Mouse (Mus musculus) brain, embryonic 14.5 days (tissue): ENCODE results near the gene Tbx22.

ENCODE experiments used
- CTCF ChIP-seq: fragments of 200-500 bp; IDR thresholded peaks from 2 replicates; pipeline ENCODE4 v1.5.1; 2012; ENCODE audit warnings: inconsistent platforms, mild to moderate bottlenecking, moderate library complexity, borderline replicate concordance; ENCODE audit not compliant: insufficient read depth, insufficient read length; ENCODE audit errors: extremely low read depth
- POLR2A ChIP-seq: fragments of 200-500 bp; IDR thresholded peaks from 2 replicates; pipeline ENCODE4 v1.6.1; 2012; ENCODE audit warnings: mild to moderate bottlenecking, inconsistent platforms, borderline replicate concordance; ENCODE audit not compliant: poor library complexity, insufficient read depth, insufficient read length, severe bottlenecking; ENCODE audit errors: extremely low read depth

- TF ChIP-seq POLR2A, result no peak
- no peak for TF ChIP-seq CTCF
Observed at GRCm38 (mm10) chrX:107668677-107669076, 913 bp downstream of the Tbx22 start.
